Comparison of ENCODE assay signal across 10 mouse cellular contexts in the genomic region with DNA sequence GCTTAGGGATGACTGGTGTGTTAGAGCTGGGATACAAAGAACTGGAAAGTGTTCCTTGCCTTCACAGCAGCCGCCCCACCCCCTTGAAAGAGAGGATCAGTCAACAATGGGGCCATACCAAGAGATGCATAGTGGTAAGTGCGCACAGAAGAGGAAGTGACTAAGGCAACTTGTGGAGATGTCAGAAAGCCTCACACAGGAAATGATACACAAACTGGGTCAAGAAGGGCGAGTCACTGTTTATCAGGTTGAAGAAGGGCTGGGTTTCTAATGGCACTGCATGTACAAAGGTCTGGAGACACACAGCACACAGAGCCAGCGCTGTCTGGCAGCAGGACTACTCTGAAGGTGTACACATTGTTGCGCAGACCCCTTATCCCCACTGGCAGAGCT. TPM values are rescaled to one million over a fixed set of nuclear protein-coding genes. Genes with fewer than 3 reads are reported as not detected.
DNase-seq lines count a peak whose midpoint lies in the region.
"Had no signal": no experiment of that assay in that cellular context is flagged by ENCODE, and none has a peak within 500 bp of the region (broad histone marks: within the 10 kb centered on the region; RNA-seq: fewer than 3 reads in every experiment).

No protein-coding gene starts in this region.

- intact Hi-C loops in left cerebral cortex, postnatal 36 days (cut with DNase I): no loop called here

- peak; percentile 40 to 47 for DNase-seq in B cell, adult 2 months
- DNase-seq in CD8-positive naive resting alpha-beta T cell, adult 2 months (ENCODE audit: low read depth in 2 of 2, low spot score in 2 of 2): peak; percentile 13 to 47
- peak; percentile 23 for DNase-seq in liver
- DNase-seq in monocyte, adult 2 months (ENCODE audit: low read depth in 1 of 2, low spot score in 2 of 2): peak; percentile 34 to 41
- no peak for DNase-seq in right cerebral cortex, postnatal 25 days
- no peak for DNase-seq in cerebellum, adult 9-11 months
- no peak for DNase-seq in left cerebral cortex, postnatal 36 days (ENCODE audit: low spot score in 2 of 2)
- no peak for DNase-seq in adrenal gland, adult 18-20 months (ENCODE audit: low spot score in 2 of 2)
- DNase-seq: adrenal gland, postnatal 14 days had no signal

RNA-seq across cellular contexts. Expression of a gene that starts 45.0 kb away (rescaled TPM):
- total RNA-seq in left cerebral cortex, postnatal 36 days (2021): not detected
- total RNA-seq in adrenal gland, adult 18-20 months (2021): not detected
- total RNA-seq: adrenal gland, postnatal 14 days; left cerebral cortex, postnatal 14 days had no signal

Comparison
In these comparisons a context has a peak if more than half of its experiments do, and no peak if none do; other contexts are left out.
1. DNase-seq: peak in B cell, adult 2 months (2 of 2), CD8-positive naive resting alpha-beta T cell, adult 2 months (2 of 2), liver (single experiment) and monocyte, adult 2 months (2 of 2); none in right cerebral cortex, postnatal 25 days (single experiment), cerebellum, adult 9-11 months (single experiment), left cerebral cortex, postnatal 36 days (0 of 2) and adrenal gland, adult 18-20 months (0 of 2).